Mouse (Mus musculus) embryonic facial prominence, embryonic 12.5 days (tissue): ENCODE data around the gene Cxcl13. TPM values are rescaled to one million over a fixed set of nuclear protein-coding genes. Genes with fewer than 3 reads are reported as not detected.

Source experiments
- ATAC-seq: fragments of 200-750 bp; cut with Nextera tagmentation; 2 replicates; pipeline ENCODE4 v1.8.0; 2017; ENCODE audit not compliant: insufficient number of reproducible peaks, insufficient read depth, low FRiP score, low TSS enrichment
- H3K27ac ChIP-seq: fragments of 300-500 bp; sonication (generic); 2 replicates; pipeline ENCODE4 v1.5.1; 2016; ENCODE audit warnings: mild to moderate bottlenecking
- H3K27me3 ChIP-seq: fragments of 300-500 bp; sonication (generic); 2 replicates; pipeline ENCODE4 v1.6.1; 2016; ENCODE audit warnings: mild to moderate bottlenecking, moderate library complexity
- H3K36me3 ChIP-seq: fragments of 300-500 bp; sonication (generic); 2 replicates; pipeline ENCODE4 v1.6.1; 2016; ENCODE audit warnings: mild to moderate bottlenecking
- H3K4me1 ChIP-seq: fragments of 300-500 bp; sonication (generic); 2 replicates; pipeline ENCODE4 v1.6.1; 2016
- H3K4me2 ChIP-seq: fragments of 300-500 bp; sonication (generic); replicated peaks from 2 replicates; pipeline ENCODE4 v1.6.1; 2016; ENCODE audit warnings: mild to moderate bottlenecking, moderate library complexity
- H3K4me3 ChIP-seq: fragments of 300-500 bp; sonication (generic); 2 replicates; pipeline ENCODE4 v1.5.1; 2016; ENCODE audit warnings: mild to moderate bottlenecking
- H3K9ac ChIP-seq: fragments of 300-500 bp; sonication (generic); 2 replicates; pipeline ENCODE4 v1.6.1; 2016; ENCODE audit warnings: mild to moderate bottlenecking, moderate library complexity
- H3K9me3 ChIP-seq: fragments of 300-500 bp; sonication (generic); 2 replicates; pipeline ENCODE4 v1.6.1; 2016; ENCODE audit warnings: mild to moderate bottlenecking, moderate library complexity
- WGBS: fragments of 180-500 bp; shearing (Covaris S2); methylation state at CpG from one replicate; pipeline ENCODE4 v1.1.7; 2016; 5-methylcytosine and 5-hydroxymethylcytosine counted together
- polyA plus RNA-seq: library from polyadenylated mRNA; unstranded; fragments of >200 nt; fragmentation: Nextera tagmentation; extraction: Ambion mirVana; gene quantifications from 2 replicates; pipeline ENCODE4 v1.2.1, GENCODE M21; 2016

Cxcl13 gene
- polyA plus RNA-seq, 1 experiment from 2014 or later, result 3.0 TPM

DNA sequence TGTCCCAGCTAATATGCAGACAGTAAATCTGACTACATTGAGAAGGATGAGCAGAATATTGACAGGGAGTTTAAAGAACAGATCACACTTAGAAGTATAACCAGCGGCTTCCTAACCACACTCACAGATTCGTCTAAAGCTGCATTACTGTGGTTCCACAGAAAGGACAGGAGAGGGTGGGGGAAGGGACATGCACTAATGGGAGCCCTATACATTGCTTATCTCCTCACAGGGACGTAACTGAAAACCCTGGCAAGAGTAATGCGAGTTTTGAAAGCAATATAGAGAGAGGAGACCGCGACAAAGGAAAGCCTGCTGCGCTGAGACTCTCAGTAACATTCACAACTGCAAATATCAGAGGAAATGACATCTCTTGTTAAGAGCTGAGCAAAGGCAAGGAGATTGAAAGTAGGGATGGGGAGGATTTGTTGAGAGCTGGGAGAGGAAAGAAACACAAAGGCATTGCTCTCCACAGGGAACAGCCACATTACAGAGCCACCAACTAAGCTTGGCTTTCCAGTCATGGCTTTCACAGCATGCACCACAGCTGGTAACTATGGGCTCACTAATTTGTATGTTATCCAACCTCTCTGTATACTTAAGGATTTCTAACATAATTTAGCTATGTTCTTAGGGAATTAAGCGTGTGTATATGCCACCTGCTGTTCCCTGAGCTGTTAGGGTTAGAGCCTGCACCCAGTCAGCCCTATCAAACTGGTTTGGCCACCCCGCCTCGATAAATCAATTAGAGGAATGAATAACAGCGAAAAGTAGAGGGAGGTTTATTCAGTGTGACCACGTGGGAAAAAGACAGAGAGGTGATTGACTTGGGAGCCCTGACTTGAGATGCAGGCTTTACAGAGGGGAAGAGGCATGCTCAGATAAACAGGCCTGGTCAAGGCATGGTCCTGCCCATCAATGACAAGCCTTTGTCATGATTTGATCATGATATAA, 34.9 kb downstream of the Cxcl13 start:
- no peaks in the 10 kb centered on the region for H3K36me3 ChIP-seq
- no peak for ATAC-seq
- H3K9me3 ChIP-seq, result no peaks in the 10 kb centered on the region
- 0 out of 2 replicates have a peak, but pooled peaks cover 5% of the 10 kb centered on the region for H3K4me1 ChIP-seq
- no peaks in the 10 kb centered on the region for H3K27me3 ChIP-seq
- no peak overlapping the region for H3K4me3 ChIP-seq
- H3K9ac ChIP-seq, result no peak overlapping the region
- H3K27ac ChIP-seq, result no peak overlapping the region
- H3K4me2 ChIP-seq, result no peak overlapping the region
- WGBS, result 12% methylated on average over 12 of the region's 12 CpGs

DNA sequence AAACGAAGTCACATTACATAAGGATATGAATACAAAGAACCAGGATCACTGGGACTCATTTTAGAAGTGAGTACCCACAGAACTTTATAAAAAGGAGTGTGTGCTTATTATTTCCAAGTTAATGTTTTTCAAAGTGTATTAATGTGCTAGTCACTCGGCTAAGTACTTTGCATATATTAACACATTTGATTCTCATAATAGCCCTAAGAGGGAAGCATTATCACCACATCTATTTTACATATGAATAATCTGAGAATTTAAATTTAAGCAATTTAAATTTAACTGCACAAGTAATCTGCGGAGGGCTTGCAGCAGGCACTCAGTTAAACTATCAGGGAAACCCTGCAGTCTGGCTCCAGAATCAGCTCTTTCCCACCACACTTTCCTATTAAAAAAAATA, 40.5 kb downstream of the Cxcl13 start:
- WGBS, result 79% methylated on average over 3 of the region's 3 CpGs
- no peak overlapping the region for H3K9ac ChIP-seq
- no peak overlapping the region for H3K27ac ChIP-seq
- no peak overlapping the region for H3K4me3 ChIP-seq
- no peaks in the 10 kb centered on the region for H3K9me3 ChIP-seq
- H3K4me2 ChIP-seq, result no peak overlapping the region
- H3K36me3 ChIP-seq, result no peaks in the 10 kb centered on the region
- ATAC-seq, result no peak
- no peaks in the 10 kb centered on the region for H3K27me3 ChIP-seq
- no peaks in the 10 kb centered on the region for H3K4me1 ChIP-seq

DNA sequence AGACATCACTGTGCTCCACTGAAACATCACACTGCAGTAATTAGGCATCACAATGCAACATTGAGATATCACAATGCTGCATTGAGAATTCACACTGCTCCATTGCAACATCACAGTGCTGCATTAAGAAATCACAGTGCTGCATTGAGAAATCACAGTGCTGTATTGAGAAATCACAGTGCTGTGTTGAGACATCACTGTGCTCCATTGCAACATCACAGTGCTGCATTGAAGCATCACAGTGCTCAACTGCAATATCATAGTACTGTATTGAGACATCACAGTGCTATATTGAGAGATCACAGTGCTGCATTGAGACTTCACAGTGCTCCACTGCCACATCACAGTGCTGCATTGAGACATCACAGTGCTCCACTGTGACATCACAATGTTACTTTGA, 46.6 kb downstream of the Cxcl13 start:
- no peaks in the 10 kb centered on the region for H3K27me3 ChIP-seq
- no peak overlapping the region for H3K9ac ChIP-seq
- H3K36me3 ChIP-seq, result no peaks in the 10 kb centered on the region
- H3K4me1 ChIP-seq, result no peaks in the 10 kb centered on the region
- ATAC-seq, result no peak
- H3K4me2 ChIP-seq, result no peak overlapping the region
- no peak overlapping the region for H3K4me3 ChIP-seq
- no peak overlapping the region for H3K27ac ChIP-seq
- H3K9me3 ChIP-seq, result no peaks in the 10 kb centered on the region; the same call in 1 of the 2 replicates

DNA sequence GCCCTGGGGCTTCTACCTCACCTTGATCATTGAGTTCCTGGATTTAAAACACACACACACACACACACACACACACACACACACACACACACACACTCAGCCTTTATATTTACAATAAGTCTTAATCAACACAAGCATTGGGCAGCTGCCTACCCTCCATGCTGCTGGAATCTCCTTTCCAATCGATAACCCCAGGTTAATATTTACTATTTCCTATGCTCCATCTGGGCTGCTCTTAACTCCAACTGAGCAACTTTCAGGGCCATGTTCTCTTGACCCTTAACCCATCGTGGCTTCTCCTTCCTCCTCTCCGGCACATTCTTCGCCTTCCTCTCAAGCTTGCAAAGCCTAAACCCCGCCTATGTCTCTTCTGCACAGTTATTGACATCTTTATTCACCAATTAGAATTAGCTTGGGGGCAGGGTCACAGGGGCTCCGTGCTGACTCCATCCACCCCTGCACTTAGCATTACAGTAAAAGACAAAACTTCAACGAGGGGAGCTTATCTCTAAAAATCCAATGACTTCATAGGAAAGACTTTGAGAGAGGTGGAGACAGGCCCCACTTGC, 51.6 kb downstream of the Cxcl13 start:
- Histone ChIP-seq H3K9ac (no peak overlapping the region), H3K27ac (no peak overlapping the region), H3K27me3 (no peaks in the 10 kb centered on the region), H3K4me1 (no peaks in the 10 kb centered on the region), H3K9me3 (no peaks in the 10 kb centered on the region; the same call in 1 of the 2 replicates), H3K4me3 (no peak overlapping the region), H3K36me3 (no peaks in the 10 kb centered on the region), H3K4me2 (no peak overlapping the region)
- 66% methylated on average over 7 of the region's 7 CpGs for WGBS
- ATAC-seq, result no peak

DNA sequence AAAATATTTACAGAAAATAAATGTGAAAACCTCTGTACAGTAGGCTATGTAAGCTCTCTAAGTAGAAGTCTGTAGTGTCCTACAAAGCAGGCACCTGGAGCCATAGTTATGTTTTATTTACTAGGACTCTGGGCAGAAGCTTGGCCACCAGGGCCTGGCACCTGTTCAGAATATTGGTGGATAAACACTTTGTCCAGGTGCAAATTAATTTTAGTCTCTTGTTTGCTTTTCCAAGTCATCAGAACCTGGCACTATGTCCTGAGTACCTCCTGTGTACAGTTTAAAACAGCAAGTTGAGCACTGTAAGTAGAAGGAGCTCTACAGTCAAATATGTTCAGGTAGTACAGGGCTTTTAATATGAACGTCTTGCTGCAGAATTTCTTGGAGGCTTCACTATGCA, 52.3 kb downstream of the Cxcl13 start:
- ATAC-seq, result no peak
- Histone ChIP-seq H3K27me3 (no peaks in the 10 kb centered on the region), H3K27ac (no peak overlapping the region), H3K9ac (no peak overlapping the region), H3K36me3 (no peaks in the 10 kb centered on the region), H3K4me1 (no peaks in the 10 kb centered on the region), H3K4me3 (no peak overlapping the region), H3K4me2 (no peak overlapping the region), H3K9me3 (no peaks in the 10 kb centered on the region; the same call in 1 of the 2 replicates)
- 70% methylated on average over 1 of the region's 1 CpGs for WGBS

Other genes with a start within 250 kb of the Cxcl13 start
- not detected in 2 replicates for gene Gm7978, start 220.8 kb upstream of the Cxcl13 start, polyA plus RNA-seq
- gene Gm7982, start 214.9 kb upstream of the Cxcl13 start, polyA plus RNA-seq, result not detected in 2 replicates
- gene E330014E10Rik, start 181.0 kb upstream of the Cxcl13 start, polyA plus RNA-seq, result not detected in 2 replicates
- 20.0 and 21.9 TPM in 2 replicates for gene Cnot6l, start 207.2 kb downstream of the Cxcl13 start, polyA plus RNA-seq